Mouse (Mus musculus) myocyte (in vitro differentiated cells): ENCODE measurements around the gene Adamtsl4.

Experiments
- E2F4 ChIP-seq: IDR thresholded peaks from one replicate; pipeline ENCODE4 v1.6.1; 2011; ENCODE audit warnings: mild to moderate bottlenecking, control low read depth, moderate library complexity; ENCODE audit not compliant: insufficient read depth
- MAX ChIP-seq: IDR thresholded peaks from one replicate; pipeline ENCODE4 v1.6.1; 2011; ENCODE audit warnings: low read depth, mild to moderate bottlenecking, control low read depth
- POLR2A ChIP-seq: IDR thresholded peaks from one replicate; pipeline ENCODE4 v1.6.1; 2011; ENCODE audit warnings: low read depth, mild to moderate bottlenecking, control low read depth, moderate library complexity; ENCODE audit not compliant: insufficient read length
- TCF12 ChIP-seq: IDR thresholded peaks from one replicate; pipeline ENCODE4 v1.6.1; 2011; ENCODE audit warnings: mild to moderate bottlenecking, control low read depth; ENCODE audit not compliant: poor library complexity, insufficient read depth, severe bottlenecking
- USF1 ChIP-seq: IDR thresholded peaks from one replicate; pipeline ENCODE4 v1.6.1; 2011; ENCODE audit warnings: low read depth, mild to moderate bottlenecking, control low read depth, moderate library complexity

GRCm38 (mm10) chr3:95651391-95652203 lies 36.1 kb downstream of the Adamtsl4 start:
- TF ChIP-seq MAX (no peak), POLR2A (no peak), TCF12 (no peak), USF1 (no peak), E2F4 (no peak)
